Mouse (Mus musculus): ENCODE results near the gene Traip. TPM values are rescaled to one million over a fixed set of nuclear protein-coding genes. Genes with fewer than 3 reads are reported as not detected.

Traip gene
- polyA plus RNA-seq, 1 experiment from 2014 or later: 23.3 TPM

GRCm38 (mm10) chr9:107978815-107979214 is 28.9 kb downstream of the Traip start:
- no peak overlapping the region for H3K27ac ChIP-seq (ENCODE audit: low read length)
- no peaks in the 10 kb centered on the region for H3K9me3 ChIP-seq (ENCODE audit: low read length)
- no peak overlapping the region for H3K4me3 ChIP-seq (ENCODE audit: low read length)
- WGBS: 84% methylated on average over 12 of the region's 12 CpGs
- H3K36me3 ChIP-seq (ENCODE audit: insufficient read depth, low read length): no peaks in the 10 kb centered on the region
- H3K4me1 ChIP-seq (ENCODE audit: insufficient read depth, low read length): peaks cover 36% of the 10 kb centered on the region
- no peak overlapping the region for H3K4me2 ChIP-seq (replicated peaks; ENCODE audit: low read depth, low read length)
- H3K9ac ChIP-seq (replicated peaks; ENCODE audit: low read length): no peak overlapping the region
- ATAC-seq (ENCODE audit: low FRiP score, low TSS enrichment): no peak
- H3K27me3 ChIP-seq (ENCODE audit: insufficient read depth, low read length): no peaks in the 10 kb centered on the region

GRCm38 (mm10) chr9:107981684-107982605 is 32.0 kb downstream of the Traip start:
- H3K4me3 ChIP-seq (ENCODE audit: low read length): peak overlapping the region; percentile 60
- WGBS: 21% methylated on average over 7 of the region's 7 CpGs

GRCm38 (mm10) chr9:107982681-107983346 is 32.9 kb downstream of the Traip start, which contains the start of gene Gm20661:
TSS of gene Gm20661 (plus strand) at chr9:107983058.
- H3K4me1 ChIP-seq (ENCODE audit: insufficient read depth, low read length): peaks cover 35% of the 10 kb centered on the region
- WGBS: 8% methylated on average over 14 of the region's 14 CpGs
- peak; percentile 83 for ATAC-seq (ENCODE audit: low FRiP score, low TSS enrichment)

More at GRCm38 (mm10) chr9:107981684-107982605, 32.0 kb downstream of the Traip start:
- H3K9me3 ChIP-seq (ENCODE audit: low read length): no peaks in the 10 kb centered on the region
- peak overlapping the region; percentile 70 for H3K9ac ChIP-seq (replicated peaks; ENCODE audit: low read length)
- peak; percentile 60 for ATAC-seq (ENCODE audit: low FRiP score, low TSS enrichment)
- no peaks in the 10 kb centered on the region for H3K36me3 ChIP-seq (ENCODE audit: insufficient read depth, low read length)
- H3K4me2 ChIP-seq (replicated peaks; ENCODE audit: low read depth, low read length): peak overlapping the region; percentile 58
- peaks cover 35% of the 10 kb centered on the region for H3K4me1 ChIP-seq (ENCODE audit: insufficient read depth, low read length)
- H3K27ac ChIP-seq (ENCODE audit: low read length): peak overlapping the region; percentile 99
- no peaks in the 10 kb centered on the region for H3K27me3 ChIP-seq (ENCODE audit: insufficient read depth, low read length)

GRCm38 (mm10) chr9:107983421-107983890 is 33.5 kb downstream of the Traip start:
- H3K27ac ChIP-seq (ENCODE audit: low read length): peak overlapping the region; percentile 99
- peak overlapping the region; percentile 70 for H3K9ac ChIP-seq (replicated peaks; ENCODE audit: low read length)
- no peaks in the 10 kb centered on the region for H3K36me3 ChIP-seq (ENCODE audit: insufficient read depth, low read length)
- H3K27me3 ChIP-seq (ENCODE audit: insufficient read depth, low read length): no peaks in the 10 kb centered on the region; the same call in 1 of the 2 replicates
- peak overlapping the region; percentile 60 for H3K4me3 ChIP-seq (ENCODE audit: low read length)
- no peaks in the 10 kb centered on the region for H3K9me3 ChIP-seq (ENCODE audit: low read length)
- WGBS: 12% methylated on average over 4 of the region's 4 CpGs
- H3K4me1 ChIP-seq (ENCODE audit: insufficient read depth, low read length): peaks cover 35% of the 10 kb centered on the region
- ATAC-seq (ENCODE audit: low FRiP score, low TSS enrichment): peak; percentile 65
- peak overlapping the region; percentile 58 for H3K4me2 ChIP-seq (replicated peaks; ENCODE audit: low read depth, low read length)

More at GRCm38 (mm10) chr9:107982681-107983346, 32.9 kb downstream of the Traip start, which contains the start of gene Gm20661:
- H3K27ac ChIP-seq (ENCODE audit: low read length): peak within 1 kb of the TSS; percentile 99
- H3K9ac ChIP-seq (replicated peaks; ENCODE audit: low read length): peak within 1 kb of the TSS; percentile 70
- no peaks in the 10 kb centered on the region; the same call in 1 of the 2 replicates for H3K27me3 ChIP-seq (ENCODE audit: insufficient read depth, low read length)
- H3K4me3 ChIP-seq (ENCODE audit: low read length): peak within 1 kb of the TSS; percentile 60
- peak within 1 kb of the TSS; percentile 58 for H3K4me2 ChIP-seq (replicated peaks; ENCODE audit: low read depth, low read length)
- H3K9me3 ChIP-seq (ENCODE audit: low read length): no peaks in the 10 kb centered on the region
- H3K36me3 ChIP-seq (ENCODE audit: insufficient read depth, low read length): no peaks in the 10 kb centered on the region

- peak overlapping the region; percentile 99 for H3K27ac ChIP-seq (ENCODE audit: low read length)
- no peaks in the 10 kb centered on the region for H3K9me3 ChIP-seq (ENCODE audit: low read length)
- H3K4me3 ChIP-seq (ENCODE audit: low read length): peak overlapping the region; percentile 60
- 36% methylated on average over 19 of the region's 19 CpGs for WGBS
- H3K4me1 ChIP-seq (ENCODE audit: insufficient read depth, low read length): peaks cover 35% of the 10 kb centered on the region
- peak overlapping the region; percentile 58 for H3K4me2 ChIP-seq (replicated peaks; ENCODE audit: low read depth, low read length)
- no peaks in the 10 kb centered on the region; the same call in 1 of the 2 replicates for H3K27me3 ChIP-seq (ENCODE audit: insufficient read depth, low read length)
- no peak for ATAC-seq (ENCODE audit: low FRiP score, low TSS enrichment)
- H3K36me3 ChIP-seq (ENCODE audit: insufficient read depth, low read length): no peaks in the 10 kb centered on the region
- peak overlapping the region; percentile 68 for H3K9ac ChIP-seq (replicated peaks; ENCODE audit: low read length)
These were observed 34.3 kb downstream of the Traip start for GRCm38 (mm10) chr9:107984052-107984753.

GRCm38 (mm10) chr9:107984754-107985055 is 34.8 kb downstream of the Traip start:
- peak overlapping the region; percentile 68 for H3K9ac ChIP-seq (replicated peaks; ENCODE audit: low read length)
- no peaks in the 10 kb centered on the region for H3K36me3 ChIP-seq (ENCODE audit: insufficient read depth, low read length)
- H3K4me1 ChIP-seq (ENCODE audit: insufficient read depth, low read length): peaks cover 35% of the 10 kb centered on the region
- H3K4me2 ChIP-seq (replicated peaks; ENCODE audit: low read depth, low read length): peak overlapping the region; percentile 58
- 33% methylated on average over 9 of the region's 9 CpGs for WGBS
- H3K9me3 ChIP-seq (ENCODE audit: low read length): no peaks in the 10 kb centered on the region
- peak overlapping the region; percentile 99 for H3K27ac ChIP-seq (ENCODE audit: low read length)
- no peak for ATAC-seq (ENCODE audit: low FRiP score, low TSS enrichment)
- H3K27me3 ChIP-seq (ENCODE audit: insufficient read depth, low read length): no peaks in the 10 kb centered on the region; the same call in 1 of the 2 replicates
- H3K4me3 ChIP-seq (ENCODE audit: low read length): peak overlapping the region; percentile 60

GRCm38 (mm10) chr9:107985131-107986119 is 35.5 kb downstream of the Traip start, which contains the start of gene Inka1:
TSS of gene Inka1 (minus strand) at chr9:107985879.
- Histone ChIP-seq H3K4me2 (replicated peaks; ENCODE audit: low read depth, low read length) (peak within 1 kb of the TSS; percentile 58), H3K4me3 (ENCODE audit: low read length) (peak within 1 kb of the TSS; percentile 60), H3K4me1 (ENCODE audit: insufficient read depth, low read length) (peaks cover 35% of the 10 kb centered on the region), H3K27ac (ENCODE audit: low read length) (peak within 1 kb of the TSS; percentile 99), H3K36me3 (ENCODE audit: insufficient read depth, low read length) (no peaks in the 10 kb centered on the region), H3K9me3 (ENCODE audit: low read length) (no peaks in the 10 kb centered on the region), H3K9ac (replicated peaks; ENCODE audit: low read length) (peak within 1 kb of the TSS; percentile 68), H3K27me3 (ENCODE audit: insufficient read depth, low read length) (no peaks in the 10 kb centered on the region; the same call in 1 of the 2 replicates)
- peak; percentile 62 for ATAC-seq (ENCODE audit: low FRiP score, low TSS enrichment)
- 0% methylated on average over 57 of the region's 58 CpGs for WGBS

GRCm38 (mm10) chr9:107986376-107986775 is 36.4 kb downstream of the Traip start:
- peaks cover 25% of the 10 kb centered on the region for H3K4me1 ChIP-seq (ENCODE audit: insufficient read depth, low read length)
- H3K36me3 ChIP-seq (ENCODE audit: insufficient read depth, low read length): no peaks in the 10 kb centered on the region
- no peaks in the 10 kb centered on the region for H3K9me3 ChIP-seq (ENCODE audit: low read length)
- WGBS: 2% methylated on average over 18 of the region's 18 CpGs
- peak; percentile 50 for ATAC-seq (ENCODE audit: low FRiP score, low TSS enrichment)
- H3K4me2 ChIP-seq (replicated peaks; ENCODE audit: low read depth, low read length): peak overlapping the region; percentile 58
- peak overlapping the region; percentile 60 for H3K4me3 ChIP-seq (ENCODE audit: low read length)
- H3K27ac ChIP-seq (ENCODE audit: low read length): peak overlapping the region; percentile 99
- peak overlapping the region; percentile 68; the same call in 1 of the 2 replicates for H3K9ac ChIP-seq (replicated peaks; ENCODE audit: low read length)
- H3K27me3 ChIP-seq (ENCODE audit: insufficient read depth, low read length): no peaks in the 10 kb centered on the region; the same call in 1 of the 2 replicates

All from kidney, embryonic 16.5 days (tissue).